Mouse (Mus musculus): ENCODE measurements around the gene Phlpp2. TPM values are rescaled to one million over a fixed set of nuclear protein-coding genes. Genes with fewer than 3 reads are reported as not detected.

Phlpp2 gene
- polyA plus RNA-seq (2012; rRNA removed; ENCODE audit: low replicate concordance), result 5.7 and 14.5 TPM in 2 replicates

GRCm38 (mm10) chr8:109868003-109868679 is at the start of gene Phlpp2:
Gene Phlpp2 (plus strand): TSS chr8:109868542.

DNA sequence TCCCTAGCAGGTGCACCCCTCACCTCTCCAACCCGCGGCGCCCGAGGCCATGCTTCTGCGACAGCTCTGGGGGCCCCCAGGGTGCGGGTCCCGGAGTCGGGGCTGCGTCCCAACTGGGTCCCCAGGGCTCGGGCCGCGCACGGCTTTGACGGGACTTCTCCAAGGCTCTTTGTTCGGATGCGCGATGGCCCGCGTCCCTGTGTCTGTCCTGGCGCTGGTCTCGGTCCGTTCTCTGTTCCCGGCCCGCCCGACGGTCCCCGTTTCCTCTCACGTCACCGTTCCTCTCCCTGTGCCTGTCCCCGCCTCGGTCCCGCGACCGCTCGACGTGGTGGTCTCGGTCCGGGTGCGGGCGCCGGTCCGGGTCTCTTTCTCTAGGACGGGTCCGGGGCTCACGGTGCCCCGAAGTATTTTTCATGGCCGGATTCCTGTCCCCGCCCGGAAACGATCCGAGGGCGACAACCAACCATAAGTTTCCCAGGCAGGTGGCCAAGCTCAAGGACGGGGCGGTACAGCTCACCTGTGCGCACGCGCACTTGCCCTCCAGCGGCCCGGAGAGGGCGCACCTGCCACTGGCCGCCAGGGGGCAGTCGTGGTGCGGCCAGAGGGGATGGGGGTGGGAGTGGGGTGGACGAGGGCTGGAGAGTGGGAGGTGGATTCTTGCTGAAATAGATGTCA is 93.5 kb downstream of the Phlpp2 start, which contains the start of gene Marveld3:
Marveld3 (minus strand) TSS at position 511 of the 675 bp plus-strand sequence.

DNA sequence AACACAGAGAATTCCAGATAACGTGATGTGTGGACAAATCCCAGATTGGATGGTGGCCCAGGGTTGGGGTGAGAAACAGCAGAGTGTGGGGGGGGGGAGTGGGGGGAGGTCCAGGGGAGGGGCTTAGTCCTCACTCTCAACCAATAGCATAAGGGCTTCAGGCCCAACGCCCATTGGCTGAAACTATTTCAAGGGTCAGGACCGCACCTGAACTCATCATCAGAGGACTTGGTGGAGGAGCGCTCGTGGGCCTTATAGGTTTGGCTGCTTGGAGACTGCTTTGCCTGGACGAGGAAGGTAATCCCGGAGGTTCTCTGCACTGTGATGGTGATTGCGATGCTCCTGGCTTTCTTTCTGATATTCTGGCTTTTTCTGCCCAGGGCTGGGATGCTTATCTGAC is 121.9 kb downstream of the Phlpp2 start, which contains the start of gene Tat:
Tat (plus strand) TSS at position 214 of the 400 bp plus-strand sequence.

Other genes with a start within 250 kb of the Phlpp2 start
- 21.5 and 23.7 TPM in 2 replicates for gene Ist1, start 175.3 kb upstream of the Phlpp2 start, polyA plus RNA-seq (2012; rRNA removed; ENCODE audit: low replicate concordance)
- 4.3 TPM in 2 replicates for gene Zfp821, start 163.0 kb upstream of the Phlpp2 start, polyA plus RNA-seq (2012; rRNA removed; ENCODE audit: low replicate concordance)
- gene Atxn1l, start 130.8 kb upstream of the Phlpp2 start, polyA plus RNA-seq (2012; rRNA removed; ENCODE audit: low replicate concordance), result 2.5 and 3.5 TPM in 2 replicates
- gene Ap1g1, start 90.0 kb upstream of the Phlpp2 start, polyA plus RNA-seq (2012; rRNA removed; ENCODE audit: low replicate concordance), result 10.0 and 11.0 TPM in 2 replicates
- gene Marveld3, start 93.7 kb downstream of the Phlpp2 start, polyA plus RNA-seq (2012; rRNA removed; ENCODE audit: low replicate concordance), result 12.4 and 51.3 TPM in 2 replicates
- 0.05 and 0.15 TPM in 2 replicates for gene Tat, start 121.9 kb downstream of the Phlpp2 start, polyA plus RNA-seq (2012; rRNA removed; ENCODE audit: low replicate concordance)
- 18.7 and 39.4 TPM in 2 replicates for gene Chst4, start 171.2 kb downstream of the Phlpp2 start, polyA plus RNA-seq (2012; rRNA removed; ENCODE audit: low replicate concordance)
- 0.12 and 0.53 TPM in 2 replicates for gene Zfp612, start 211.2 kb downstream of the Phlpp2 start, polyA plus RNA-seq (2012; rRNA removed; ENCODE audit: low replicate concordance)
- not detected in 2 replicates for gene Gm21964, start 232.7 kb downstream of the Phlpp2 start, polyA plus RNA-seq (2012; rRNA removed; ENCODE audit: low replicate concordance)
- gene Gm17720, start 234.2 kb downstream of the Phlpp2 start, polyA plus RNA-seq (2012; rRNA removed; ENCODE audit: low replicate concordance), result not detected in 2 replicates

All from duodenum, adult 2 months (tissue).